Mouse (Mus musculus): ENCODE measurements around the gene Grid2. TPM values are rescaled to one million over a fixed set of nuclear protein-coding genes. Genes with fewer than 3 reads are reported as not detected.

Grid2 gene
- polyA plus RNA-seq (2016; fragmentation: Nextera tagmentation; extraction: Ambion mirVana): 6.3 and 8.3 TPM in 2 replicates

GRCm38 (mm10) chr6:63255826-63256555, at the start of gene Grid2:
Gene Grid2 (plus strand): TSS chr6:63255876.
- Histone ChIP-seq H3K9ac (peak within 1 kb of the TSS; percentile 78), H3K4me3 (peak within 1 kb of the TSS; percentile 78), H3K27ac (peak within 1 kb of the TSS; percentile 39; the same call in 1 of the 2 replicates), H3K4me1 (peaks cover 13% of the 10 kb centered on the region; the same call in 1 of the 2 replicates), H3K4me2 (replicated peaks) (peak within 1 kb of the TSS; percentile 92), H3K36me3 (no peaks in the 10 kb centered on the region), H3K27me3 (replicated peaks) (no peaks in the 10 kb centered on the region), H3K9me3 (no peaks in the 10 kb centered on the region)
- WGBS: 1% methylated on average over 71 of the region's 71 CpGs
- ATAC-seq (ENCODE audit: low FRiP score, low read depth): peak; percentile 51

DNA sequence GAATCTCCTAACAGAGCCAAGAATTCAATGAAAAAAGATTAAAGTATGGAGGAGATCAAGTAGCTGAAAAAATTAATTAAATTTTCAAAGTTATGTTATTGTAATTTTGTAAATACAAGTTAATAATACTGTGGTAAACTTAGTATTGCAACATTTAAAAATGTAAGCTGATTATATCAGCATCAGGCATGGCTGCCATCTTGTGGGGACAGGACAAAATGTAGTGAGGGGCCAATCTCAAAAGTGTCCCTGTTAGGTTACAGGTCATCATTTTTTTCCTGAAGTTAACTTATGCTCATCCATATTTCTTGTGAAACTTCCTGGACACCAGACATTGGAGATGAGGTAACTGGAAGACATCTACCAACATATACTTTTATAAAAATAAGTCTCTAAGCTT, 4.9 kb upstream of the Grid2 start:
- no peaks in the 10 kb centered on the region for H3K27me3 ChIP-seq (replicated peaks)
- no peak for ATAC-seq (ENCODE audit: low FRiP score, low read depth)
- no peaks in the 10 kb centered on the region for H3K4me1 ChIP-seq
- no peak overlapping the region for H3K9ac ChIP-seq
- H3K27ac ChIP-seq: no peak overlapping the region
- no peaks in the 10 kb centered on the region for H3K36me3 ChIP-seq
- no peaks in the 10 kb centered on the region for H3K9me3 ChIP-seq
- H3K4me2 ChIP-seq (replicated peaks): no peak overlapping the region
- no peak overlapping the region for H3K4me3 ChIP-seq

GRCm38 (mm10) chr6:63256556-63257405, 1.1 kb downstream of the Grid2 start:
- Histone ChIP-seq H3K9me3 (no peaks in the 10 kb centered on the region), H3K27ac (peak overlapping the region; percentile 39; the same call in 1 of the 2 replicates), H3K4me1 (peaks cover 13% of the 10 kb centered on the region; the same call in 1 of the 2 replicates), H3K27me3 (replicated peaks) (no peaks in the 10 kb centered on the region), H3K4me3 (peak overlapping the region; percentile 78), H3K9ac (peak overlapping the region; percentile 78), H3K36me3 (no peaks in the 10 kb centered on the region), H3K4me2 (replicated peaks) (peak overlapping the region; percentile 92)
- peak; percentile 59 for ATAC-seq (ENCODE audit: low FRiP score, low read depth)
- WGBS: 1% methylated on average over 49 of the region's 49 CpGs

DNA sequence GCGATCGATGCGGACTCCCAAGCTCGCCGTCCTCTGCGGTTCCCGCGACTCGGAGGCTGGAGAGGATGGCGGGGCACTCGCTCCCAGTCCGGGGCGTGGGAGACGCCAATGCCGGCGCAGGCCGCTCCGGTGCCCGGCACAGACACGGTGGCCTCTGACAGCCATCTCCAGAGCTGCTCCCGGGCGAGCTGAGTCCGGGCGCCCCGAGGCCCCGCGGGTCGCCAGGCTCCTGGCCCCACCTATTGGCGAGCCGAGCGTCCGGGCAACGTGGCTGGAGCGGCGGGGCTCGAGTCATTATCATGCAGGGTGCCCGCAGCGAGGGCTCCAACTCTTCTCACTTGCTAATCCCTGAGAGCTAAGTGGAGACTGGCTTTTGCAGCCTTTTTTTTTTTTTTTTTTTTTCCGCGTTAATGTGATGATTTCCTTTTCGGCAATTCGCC, 1.8 kb downstream of the Grid2 start:
- Histone ChIP-seq H3K36me3 (no peaks in the 10 kb centered on the region), H3K4me3 (peak overlapping the region; percentile 78), H3K4me1 (peaks cover 13% of the 10 kb centered on the region; the same call in 1 of the 2 replicates), H3K4me2 (replicated peaks) (peak overlapping the region; percentile 92), H3K9ac (peak overlapping the region; percentile 78), H3K9me3 (no peaks in the 10 kb centered on the region), H3K27ac (peak overlapping the region; percentile 39; the same call in 1 of the 2 replicates), H3K27me3 (replicated peaks) (no peaks in the 10 kb centered on the region)
- peak; percentile 45 for ATAC-seq (ENCODE audit: low FRiP score, low read depth)
- under 1% methylated on average over 42 of the region's 42 CpGs for WGBS

GRCm38 (mm10) chr6:63257876-63258275, 2.2 kb downstream of the Grid2 start:
- H3K9me3 ChIP-seq: no peaks in the 10 kb centered on the region
- H3K9ac ChIP-seq: 0 out of 2 replicates have a peak overlapping the region, but pooled peaks have one; percentile 38
- WGBS: 0% methylated on average over 11 of the region's 11 CpGs
- peak overlapping the region; percentile 78 for H3K4me3 ChIP-seq
- no peaks in the 10 kb centered on the region for H3K27me3 ChIP-seq (replicated peaks)
- 0 out of 2 replicates have a peak, but pooled peaks have one; percentile 7 for ATAC-seq (ENCODE audit: low FRiP score, low read depth)
- H3K4me1 ChIP-seq: peaks cover 13% of the 10 kb centered on the region; the same call in 1 of the 2 replicates
- no peaks in the 10 kb centered on the region for H3K36me3 ChIP-seq
- peak overlapping the region; percentile 7; the same call in 1 of the 2 replicates for H3K27ac ChIP-seq
- H3K4me2 ChIP-seq (replicated peaks): peak overlapping the region; percentile 92

DNA sequence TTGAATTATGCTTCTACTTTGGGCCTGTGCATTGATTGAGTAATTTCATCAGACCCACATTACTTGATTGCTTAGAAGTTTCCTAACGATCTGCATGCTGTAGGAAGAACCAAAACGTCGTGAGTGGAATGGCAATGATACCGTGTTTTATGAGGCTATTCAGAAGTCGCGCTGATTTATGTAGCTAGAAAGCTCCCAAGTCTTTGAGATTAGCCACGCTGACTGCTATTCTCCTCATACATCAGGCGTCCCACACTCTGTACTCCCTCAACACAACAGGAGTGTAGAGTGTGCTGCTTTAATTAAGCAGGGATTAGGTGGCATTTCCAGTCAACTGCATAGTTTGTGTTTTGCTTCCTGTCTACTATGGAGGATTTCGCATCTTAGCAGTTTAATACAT, 4.1 kb downstream of the Grid2 start:
- 9% methylated on average over 9 of the region's 9 CpGs for WGBS
- peak overlapping the region; percentile 40 for H3K4me2 ChIP-seq (replicated peaks)
- no peaks in the 10 kb centered on the region for H3K9me3 ChIP-seq
- H3K9ac ChIP-seq: no peak overlapping the region
- no peaks in the 10 kb centered on the region for H3K27me3 ChIP-seq (replicated peaks)
- H3K4me3 ChIP-seq: no peak overlapping the region
- no peak overlapping the region for H3K27ac ChIP-seq
- peaks cover 13% of the 10 kb centered on the region; the same call in 1 of the 2 replicates for H3K4me1 ChIP-seq
- ATAC-seq (ENCODE audit: low FRiP score, low read depth): peak; percentile 66
- no peaks in the 10 kb centered on the region for H3K36me3 ChIP-seq

GRCm38 (mm10) chr6:63284419-63284818, 28.7 kb downstream of the Grid2 start:
- H3K4me2 ChIP-seq (replicated peaks): no peak overlapping the region
- ATAC-seq (ENCODE audit: low FRiP score, low read depth): no peak
- H3K27me3 ChIP-seq (replicated peaks): no peaks in the 10 kb centered on the region
- no peak overlapping the region for H3K4me3 ChIP-seq
- no peak overlapping the region for H3K27ac ChIP-seq
- 86% methylated on average over 1 of the region's 1 CpGs for WGBS
- H3K9ac ChIP-seq: no peak overlapping the region
- H3K9me3 ChIP-seq: no peaks in the 10 kb centered on the region
- no peaks in the 10 kb centered on the region for H3K4me1 ChIP-seq
- H3K36me3 ChIP-seq: no peaks in the 10 kb centered on the region

DNA sequence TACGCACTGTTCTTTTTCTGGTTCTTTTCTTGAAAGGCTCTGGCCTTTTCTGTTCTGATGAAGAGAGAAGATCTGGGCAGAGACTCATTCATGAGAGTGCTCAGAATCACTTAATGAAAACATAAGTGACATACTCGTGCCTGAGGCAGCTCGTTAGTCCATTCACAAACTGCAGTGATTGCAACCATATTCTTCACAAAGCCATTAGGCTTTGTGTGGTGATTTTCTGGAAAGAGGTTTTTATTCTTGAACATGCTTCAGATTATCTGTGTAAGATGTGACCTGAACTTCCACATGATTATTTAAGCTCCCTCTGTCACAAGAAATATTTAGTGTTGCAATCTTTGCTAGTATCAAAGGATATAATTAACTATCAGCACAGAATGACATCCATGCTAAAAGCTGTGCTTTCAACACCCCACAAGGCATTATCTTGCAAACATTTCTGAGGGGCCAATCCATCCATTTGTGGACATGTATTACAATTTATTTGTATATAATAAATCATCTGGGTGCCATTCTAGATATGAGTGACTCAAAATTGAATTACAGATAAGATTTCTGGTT, 86.8 kb downstream of the Grid2 start:
- WGBS: 75% methylated on average over 3 of the region's 3 CpGs
- no peak overlapping the region for H3K4me3 ChIP-seq
- no peak overlapping the region for H3K4me2 ChIP-seq (replicated peaks)
- H3K27me3 ChIP-seq (replicated peaks): no peaks in the 10 kb centered on the region
- no peaks in the 10 kb centered on the region for H3K36me3 ChIP-seq
- no peak overlapping the region for H3K9ac ChIP-seq
- no peak for ATAC-seq (ENCODE audit: low FRiP score, low read depth)
- H3K27ac ChIP-seq: no peak overlapping the region
- no peaks in the 10 kb centered on the region for H3K4me1 ChIP-seq
- no peaks in the 10 kb centered on the region for H3K9me3 ChIP-seq

DNA sequence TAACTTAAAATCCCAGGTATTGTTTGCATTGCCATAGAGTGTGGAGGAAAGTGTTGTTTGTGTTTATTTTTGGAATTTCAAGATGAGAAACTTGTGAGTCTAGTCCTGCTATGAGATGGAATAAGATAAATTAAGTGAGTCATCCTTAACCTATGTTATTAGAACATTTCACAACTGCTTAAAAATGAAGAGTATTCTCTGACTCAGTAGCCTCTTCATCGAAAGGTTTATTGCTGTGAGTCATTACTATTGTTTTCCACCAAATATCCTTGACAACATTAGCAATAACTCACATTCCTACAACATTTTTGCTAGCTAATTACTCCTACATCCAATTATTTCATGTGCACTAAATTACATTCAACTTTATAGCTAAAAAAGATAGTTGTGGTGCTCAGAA, 91.3 kb downstream of the Grid2 start:
- H3K27ac ChIP-seq: no peak overlapping the region
- ATAC-seq (ENCODE audit: low FRiP score, low read depth): no peak
- no peaks in the 10 kb centered on the region for H3K27me3 ChIP-seq (replicated peaks)
- H3K4me3 ChIP-seq: no peak overlapping the region
- 90% methylated on average over 1 of the region's 1 CpGs for WGBS
- H3K9me3 ChIP-seq: no peaks in the 10 kb centered on the region
- no peak overlapping the region for H3K9ac ChIP-seq
- H3K36me3 ChIP-seq: no peaks in the 10 kb centered on the region
- H3K4me1 ChIP-seq: no peaks in the 10 kb centered on the region
- H3K4me2 ChIP-seq (replicated peaks): no peak overlapping the region

DNA sequence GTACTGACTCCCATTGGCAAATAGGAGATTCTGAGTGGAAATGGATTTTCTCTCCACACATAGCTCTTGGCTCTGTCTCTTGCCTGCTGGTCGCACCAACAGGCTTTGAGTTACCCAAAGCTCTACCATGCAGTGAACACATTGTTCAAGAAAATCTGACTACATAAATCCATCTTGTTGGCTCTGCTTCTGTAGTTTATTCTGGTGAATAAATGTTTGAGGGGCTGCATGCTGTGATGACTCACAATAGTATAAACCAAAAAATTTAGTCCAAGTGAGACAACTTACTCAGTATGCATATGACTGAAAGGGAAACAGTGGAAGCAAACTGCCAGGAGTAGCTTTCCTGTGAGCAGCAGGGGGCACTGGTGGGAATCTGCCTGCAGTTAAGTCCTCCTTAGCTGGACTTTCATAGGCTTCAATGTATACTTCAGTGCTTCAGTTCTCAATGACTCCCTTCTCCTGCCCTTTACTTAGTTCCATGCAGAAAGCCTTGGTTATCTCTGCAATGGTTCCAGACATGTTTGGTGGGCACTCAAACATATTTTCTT, 125.5 kb downstream of the Grid2 start:
- Histone ChIP-seq H3K4me1 (no peaks in the 10 kb centered on the region), H3K27ac (no peak overlapping the region), H3K4me3 (no peak overlapping the region), H3K9ac (no peak overlapping the region), H3K36me3 (no peaks in the 10 kb centered on the region), H3K27me3 (replicated peaks) (no peaks in the 10 kb centered on the region), H3K9me3 (no peaks in the 10 kb centered on the region), H3K4me2 (replicated peaks) (no peak overlapping the region)
- 90% methylated on average over 1 of the region's 1 CpGs for WGBS
- no peak for ATAC-seq (ENCODE audit: low FRiP score, low read depth)

DNA sequence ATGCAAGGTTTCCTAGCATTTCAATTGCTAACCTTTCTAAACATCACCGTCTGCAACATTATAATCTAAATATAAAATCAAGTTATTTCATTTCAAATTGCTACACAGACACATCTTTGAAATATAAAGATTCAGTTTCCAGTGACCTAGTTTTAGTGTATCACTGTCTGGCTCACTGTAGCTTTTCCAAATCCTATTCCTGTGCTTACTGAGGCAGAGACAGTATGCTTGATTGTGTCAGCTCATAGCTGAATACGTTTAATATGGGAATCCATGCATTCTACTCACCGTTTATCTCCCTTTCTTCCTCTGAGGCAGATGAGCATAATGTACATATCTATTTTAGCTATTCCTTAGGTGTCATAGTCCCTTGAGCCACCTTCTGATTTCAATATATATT, 146.0 kb downstream of the Grid2 start:
- WGBS: 87% methylated on average over 3 of the region's 3 CpGs
- ATAC-seq (ENCODE audit: low FRiP score, low read depth): no peak

DNA sequence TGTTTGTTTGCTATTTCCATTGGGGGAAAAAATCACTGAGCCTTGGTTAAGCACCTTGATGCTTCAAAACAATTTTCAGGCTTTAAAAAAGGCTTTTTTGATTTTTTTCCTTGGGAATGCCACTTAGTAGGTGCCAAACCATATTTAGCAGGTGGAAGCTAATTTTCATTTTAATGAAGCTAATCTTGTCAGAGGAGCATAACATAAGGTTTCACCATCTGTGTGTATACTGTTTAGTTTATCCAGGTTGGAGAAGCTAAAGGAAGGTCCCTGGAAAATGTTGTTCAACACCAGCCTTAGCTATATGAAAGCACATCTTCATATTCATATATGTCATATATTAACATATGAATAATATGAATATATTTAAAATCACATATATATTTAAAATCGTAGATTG, 161.9 kb downstream of the Grid2 start:
- Histone ChIP-seq H3K27me3 (replicated peaks) (no peaks in the 10 kb centered on the region), H3K4me2 (replicated peaks) (no peak overlapping the region), H3K4me1 (no peaks in the 10 kb centered on the region), H3K36me3 (no peaks in the 10 kb centered on the region), H3K9me3 (no peaks in the 10 kb centered on the region), H3K4me3 (no peak overlapping the region), H3K9ac (no peak overlapping the region), H3K27ac (no peak overlapping the region)
- 92% methylated on average over 1 of the region's 1 CpGs for WGBS
- no peak for ATAC-seq (ENCODE audit: low FRiP score, low read depth)

More for the DNA sequence above, 146.0 kb downstream of the Grid2 start:
- no peak overlapping the region for H3K9ac ChIP-seq
- H3K4me1 ChIP-seq: no peaks in the 10 kb centered on the region
- H3K27ac ChIP-seq: no peak overlapping the region
- H3K27me3 ChIP-seq (replicated peaks): no peaks in the 10 kb centered on the region
- H3K4me2 ChIP-seq (replicated peaks): no peak overlapping the region
- H3K4me3 ChIP-seq: no peak overlapping the region
- no peaks in the 10 kb centered on the region for H3K9me3 ChIP-seq
- H3K36me3 ChIP-seq: no peaks in the 10 kb centered on the region
